Mouse (Mus musculus) CH12F3 (cell line): Measurements from ENCODE around the gene Rpl19.

ENCODE experiments used
- in situ Hi-C: fragments of 300-500 bp; cut with MboI; formaldehyde crosslinking; loops from 2 replicates; pipeline ENCODE4 v1.14.3; 2020; ENCODE audit warnings: low sequenced_read_pairs

Rpl19 gene

GRCm38 (mm10) chr11:97998074-97998793, 28.3 kb upstream of the Rpl19 start:
- in situ Hi-C loops: no loop called here

DNA sequence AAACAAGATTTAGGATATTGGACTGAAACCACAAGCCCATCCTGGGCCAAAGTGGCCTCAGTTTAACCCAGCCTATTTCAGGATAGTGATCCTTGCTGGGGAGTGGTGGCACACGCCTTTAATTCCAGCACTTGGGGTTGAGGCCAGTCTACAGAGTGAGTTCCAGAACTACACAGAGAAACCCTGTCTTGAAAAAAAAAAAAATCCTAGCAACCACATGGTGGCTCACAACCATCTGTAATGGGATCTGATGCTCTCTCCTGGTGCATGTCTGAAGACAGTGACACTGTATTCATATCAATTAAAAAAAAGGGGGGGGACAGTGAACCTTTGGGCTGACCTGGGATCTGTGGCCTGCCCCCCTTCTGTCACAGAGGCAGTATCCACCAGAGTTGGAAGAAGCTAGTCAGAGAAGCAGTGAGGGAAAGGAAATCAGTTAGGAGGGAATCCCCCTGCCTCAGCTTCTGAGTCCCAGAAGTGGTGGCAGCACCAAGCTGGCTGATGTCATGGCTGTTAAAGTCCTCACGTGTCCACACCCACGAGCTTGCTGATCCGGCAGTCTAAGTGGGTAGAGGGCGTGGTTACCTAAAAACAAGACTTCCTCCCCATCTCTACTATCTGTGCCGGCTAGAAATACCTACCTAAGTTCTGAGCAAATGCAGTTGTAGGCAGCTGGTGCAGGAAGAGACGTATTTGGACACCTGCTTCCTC, 27.5 kb upstream of the Rpl19 start:
- in situ Hi-C loops: no loop called here

DNA sequence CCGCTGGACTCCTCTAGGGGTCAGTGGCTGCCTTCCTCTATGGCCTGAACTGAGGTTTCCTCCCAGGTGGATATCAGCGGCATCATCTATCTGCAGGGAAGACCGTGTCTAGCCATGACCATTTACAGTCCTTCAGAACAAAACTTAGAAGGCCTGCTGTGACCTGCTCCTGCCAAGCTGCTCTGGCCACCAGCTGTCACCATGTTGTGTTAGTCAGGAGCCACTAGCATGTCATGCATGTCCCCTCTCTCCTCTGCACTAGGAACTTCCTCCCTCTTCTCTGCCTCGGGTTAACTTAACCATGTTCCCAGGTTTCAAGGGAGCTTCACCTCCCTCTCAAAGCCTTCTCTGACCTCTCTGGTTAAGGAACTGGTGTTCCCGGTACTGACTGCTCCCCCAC, 26.8 kb upstream of the Rpl19 start:
- in situ Hi-C loops: no loop called here

DNA sequence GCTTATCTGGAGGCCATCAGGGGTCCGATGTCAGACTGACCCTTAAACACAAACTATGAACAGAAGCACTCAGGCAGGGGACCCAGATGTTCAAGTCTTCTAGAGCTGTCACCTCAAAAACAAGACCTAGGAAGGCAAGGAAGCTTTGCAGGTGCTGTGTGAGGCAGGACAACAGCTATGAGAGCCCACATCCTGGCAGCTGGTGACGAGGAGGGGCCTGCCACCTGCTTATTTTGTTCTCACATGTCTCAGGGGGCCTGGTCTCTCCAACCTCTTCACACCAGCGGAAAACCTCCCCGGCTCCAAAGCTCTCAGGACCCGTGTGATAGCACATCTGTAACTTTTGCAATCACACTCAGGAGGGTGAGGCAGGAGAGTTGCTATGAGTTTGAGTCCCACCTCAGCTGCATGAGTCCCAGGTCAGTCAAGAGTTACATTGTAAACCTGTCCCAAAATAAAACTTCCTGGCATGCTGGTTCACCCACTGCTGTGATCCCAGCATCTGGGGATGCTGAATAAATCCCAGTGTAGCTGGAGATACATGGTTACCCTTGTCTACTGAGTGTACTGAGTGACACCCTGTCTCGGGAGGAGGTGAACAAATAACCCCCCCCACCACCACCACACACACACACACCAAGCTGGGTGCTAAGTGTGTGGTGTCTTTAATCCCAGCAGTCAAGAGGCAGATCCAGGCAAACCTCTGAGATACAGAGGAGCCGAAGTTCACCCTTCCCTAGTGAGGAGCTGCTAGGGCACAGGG, 26.0 kb upstream of the Rpl19 start:
- in situ Hi-C loops: no loop called here

- in situ Hi-C loops: no loop called here
These were observed 25.1 kb upstream of the Rpl19 start for GRCm38 (mm10) chr11:98001351-98001824.

DNA sequence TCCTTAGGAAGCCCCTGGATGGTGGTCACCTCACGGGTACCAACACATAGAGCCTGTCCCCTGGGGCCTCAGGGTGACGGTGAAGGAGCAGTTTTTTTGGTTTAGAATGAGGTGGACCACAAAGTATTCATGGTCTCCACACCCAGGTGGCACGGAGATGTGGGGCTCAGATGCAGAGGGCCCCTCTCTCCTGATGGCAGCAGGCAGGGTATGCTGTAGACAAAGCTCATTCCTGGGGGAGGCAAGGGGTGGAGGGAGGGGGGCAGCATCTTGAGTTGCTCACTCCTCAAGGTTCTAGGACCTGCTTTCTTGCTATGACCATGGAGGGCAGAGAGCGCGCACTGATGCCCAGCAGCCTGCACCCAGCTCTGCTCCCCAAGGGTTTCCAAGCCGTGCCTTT, 24.5 kb upstream of the Rpl19 start:
- in situ Hi-C loops: no loop called here

GRCm38 (mm10) chr11:98002627-98003026, 23.9 kb upstream of the Rpl19 start:
- in situ Hi-C loops: no loop called here

DNA sequence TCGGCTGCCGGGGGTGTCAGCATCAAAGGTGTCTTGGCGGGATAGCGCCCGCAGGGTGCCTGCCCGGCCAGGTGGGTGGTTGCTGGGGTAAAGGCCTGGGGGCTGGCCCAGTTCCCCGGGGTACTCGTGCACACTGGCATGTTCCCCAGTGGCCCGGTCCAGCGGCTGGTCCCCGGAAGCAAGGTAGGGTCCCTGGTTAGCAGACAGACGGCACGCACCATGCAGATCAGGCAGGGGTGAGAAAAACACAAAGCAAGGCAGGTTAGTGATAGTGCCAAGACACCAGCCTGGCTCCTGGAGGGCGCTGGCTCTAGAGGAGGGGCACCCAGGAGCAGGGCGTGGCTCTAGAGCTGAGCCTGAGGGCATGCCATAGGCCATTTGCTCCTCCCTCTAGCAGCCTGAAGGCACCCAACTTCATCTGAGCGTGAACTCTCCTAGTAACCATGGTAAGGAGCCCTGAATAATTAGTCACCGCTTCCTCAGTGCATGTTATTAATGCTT, 23.3 kb upstream of the Rpl19 start:
- in situ Hi-C loops: no loop called here

DNA sequence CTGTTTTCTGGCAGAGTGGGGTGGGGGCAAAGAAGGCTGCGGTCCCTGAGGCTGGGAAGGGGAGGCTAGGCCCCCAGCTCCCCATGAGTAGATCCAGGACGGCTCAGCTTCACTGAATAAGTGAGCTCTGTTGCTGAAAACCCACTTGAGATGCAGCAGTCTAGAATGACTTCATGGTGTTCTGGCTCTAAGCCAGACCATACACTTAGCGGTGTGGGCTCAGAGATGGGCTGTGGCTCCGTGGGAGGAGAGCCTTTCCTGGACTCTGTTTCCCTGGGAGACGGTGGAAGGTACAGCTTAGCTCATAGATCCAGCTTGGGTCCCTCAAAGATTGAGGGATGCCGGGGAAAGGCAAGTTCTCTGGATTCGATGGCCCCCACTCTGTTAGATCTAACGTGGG, 22.3 kb upstream of the Rpl19 start:
- in situ Hi-C loops: no loop called here

DNA sequence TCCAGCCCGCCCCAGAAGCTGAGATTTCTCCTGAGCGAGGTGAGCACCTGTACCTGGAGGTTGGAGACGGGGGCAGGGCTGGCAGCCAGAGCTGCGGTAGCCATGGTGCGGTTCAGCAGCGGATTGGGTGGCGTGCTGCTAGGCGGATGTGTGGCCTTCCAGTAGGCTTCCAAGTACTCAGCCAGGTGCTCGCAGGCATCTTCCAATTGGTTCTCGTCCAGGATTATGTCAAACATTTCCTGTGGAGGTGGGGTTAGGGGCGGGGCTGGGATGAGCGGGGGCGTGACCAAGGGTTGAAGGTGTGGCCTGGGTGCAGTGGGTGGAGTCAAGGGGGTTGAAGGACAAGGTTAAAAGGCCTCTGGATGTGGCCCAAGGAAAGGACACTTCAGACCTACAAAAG, 21.4 kb upstream of the Rpl19 start:
- in situ Hi-C loops: no loop called here

GRCm38 (mm10) chr11:98005686-98006085, 20.8 kb upstream of the Rpl19 start:
- in situ Hi-C loops: no loop called here

DNA sequence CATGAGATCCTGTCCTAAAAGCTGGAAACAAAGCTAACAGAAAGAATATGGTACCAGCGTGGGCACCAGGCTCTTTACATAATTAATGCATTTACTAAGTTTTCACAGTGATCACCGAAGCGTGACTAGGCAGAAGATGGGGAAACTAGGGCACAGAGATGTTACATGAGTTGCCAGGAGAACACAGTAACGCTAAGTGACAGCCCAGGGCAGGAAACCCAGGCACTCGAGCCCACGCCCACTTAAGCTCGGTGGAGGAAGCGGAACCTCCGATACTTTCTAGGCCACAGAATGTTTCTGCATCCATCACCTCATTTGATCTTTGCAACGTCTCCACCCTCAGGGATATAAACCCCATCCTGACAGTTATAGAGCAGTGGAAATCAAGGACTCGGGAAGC, 18.4 kb upstream of the Rpl19 start:
- in situ Hi-C loops: no loop called here

DNA sequence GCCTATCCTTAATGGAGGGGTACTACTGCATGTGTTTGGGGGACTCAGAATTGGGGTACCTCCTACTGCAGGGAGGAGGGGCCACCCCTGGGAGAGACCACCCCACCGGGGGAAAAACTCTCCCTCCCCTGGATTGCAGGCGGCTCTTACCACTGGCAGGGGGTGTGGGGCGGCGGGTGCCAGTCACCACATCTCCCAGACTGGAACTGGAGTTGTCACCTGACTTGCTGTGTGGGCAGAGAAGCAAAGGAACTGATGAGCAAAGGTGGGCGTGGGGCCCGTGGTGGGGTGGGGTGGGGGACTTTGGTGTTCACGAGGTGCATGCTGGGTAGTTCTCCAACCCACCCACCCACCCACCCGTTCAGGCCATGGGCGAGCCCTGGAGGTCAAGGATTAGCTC, 14.8 kb upstream of the Rpl19 start:
- in situ Hi-C loops: no loop called here

DNA sequence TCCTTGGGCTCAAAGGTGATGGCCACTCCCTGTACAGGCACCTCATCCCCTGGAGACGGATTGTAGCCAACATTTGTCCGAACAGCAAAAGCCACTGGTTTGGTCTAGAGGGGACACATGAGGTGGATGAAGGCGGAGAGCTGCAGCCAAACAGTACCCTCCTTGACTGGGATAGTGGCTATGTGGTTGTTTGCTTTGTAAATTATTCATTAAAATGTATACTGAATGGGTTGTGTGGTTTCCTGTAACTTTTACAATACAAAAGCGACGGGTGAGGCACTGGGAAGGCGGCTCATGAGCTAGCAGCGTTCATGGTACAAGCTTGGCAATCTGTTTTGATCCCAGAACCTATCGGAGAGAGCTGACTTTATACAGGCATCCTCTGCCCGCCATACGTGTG, 13.7 kb upstream of the Rpl19 start:
- in situ Hi-C loops: no loop called here

- in situ Hi-C loops: no loop called here
These were observed 10.3 kb upstream of the Rpl19 start for GRCm38 (mm10) chr11:98016177-98016576.

GRCm38 (mm10) chr11:98016824-98017223, 9.7 kb upstream of the Rpl19 start:
- in situ Hi-C loops: no loop called here

DNA sequence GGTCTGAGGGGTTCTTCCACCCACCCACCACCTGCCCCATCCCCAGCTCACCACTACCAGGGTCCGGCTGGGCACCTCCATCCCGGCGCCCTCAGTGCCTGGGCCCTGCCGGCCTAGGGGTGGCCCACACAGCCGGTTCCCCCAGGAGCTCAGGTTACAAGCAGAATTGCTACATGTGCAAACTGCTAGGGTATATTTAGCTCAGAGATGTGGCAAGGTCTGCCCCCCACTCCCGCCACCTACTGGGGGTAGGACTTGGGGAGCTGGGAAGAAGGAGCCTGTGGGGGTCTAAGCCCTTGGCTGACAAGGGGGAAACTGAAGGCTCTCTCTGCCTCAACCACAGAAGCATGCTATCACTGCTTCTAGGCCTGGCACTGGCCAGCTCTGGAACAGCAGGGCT, 8.3 kb upstream of the Rpl19 start:
- in situ Hi-C loops: no loop called here

DNA sequence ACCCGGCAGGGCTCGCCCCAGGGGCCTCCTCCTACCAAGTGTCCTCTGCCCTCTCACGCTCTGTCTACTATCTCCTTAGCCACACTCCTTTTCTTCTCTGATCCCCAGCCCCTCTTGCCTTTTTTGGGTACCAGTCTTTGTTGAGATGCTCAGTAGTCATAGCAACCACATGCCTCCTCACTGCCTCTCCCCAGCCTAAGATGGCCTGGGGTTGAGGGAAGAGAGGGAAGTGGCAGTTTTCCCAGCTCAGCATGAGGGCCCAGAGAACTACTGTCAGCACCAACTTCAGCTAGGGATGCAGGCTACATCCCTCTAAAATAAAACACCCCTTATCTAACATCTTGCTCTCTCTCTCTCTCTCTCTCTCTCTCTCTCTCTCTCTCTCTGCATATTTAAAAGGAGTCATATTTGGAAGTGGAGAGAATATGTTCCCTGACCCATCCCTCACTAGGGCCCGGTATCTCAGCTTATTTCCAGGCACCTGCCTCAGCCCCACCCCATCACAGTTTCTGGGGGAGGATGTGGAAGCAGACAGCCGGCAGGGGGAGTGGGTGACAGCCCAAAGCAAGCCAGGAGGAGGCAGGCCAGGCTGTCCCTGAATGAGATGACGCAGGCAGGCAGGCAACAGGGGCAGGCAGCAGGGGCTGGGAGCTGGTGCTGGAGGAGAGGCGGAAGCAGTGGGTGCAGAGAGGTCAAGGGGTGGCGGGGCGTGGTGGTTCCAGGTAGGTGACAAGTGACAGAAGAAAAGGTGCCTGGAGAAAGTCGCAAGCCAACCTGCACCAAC, 7.5 kb upstream of the Rpl19 start:
- in situ Hi-C loops: no loop called here

- in situ Hi-C loops: no loop called here
These were observed 6.5 kb upstream of the Rpl19 start for GRCm38 (mm10) chr11:98019883-98020610.

DNA sequence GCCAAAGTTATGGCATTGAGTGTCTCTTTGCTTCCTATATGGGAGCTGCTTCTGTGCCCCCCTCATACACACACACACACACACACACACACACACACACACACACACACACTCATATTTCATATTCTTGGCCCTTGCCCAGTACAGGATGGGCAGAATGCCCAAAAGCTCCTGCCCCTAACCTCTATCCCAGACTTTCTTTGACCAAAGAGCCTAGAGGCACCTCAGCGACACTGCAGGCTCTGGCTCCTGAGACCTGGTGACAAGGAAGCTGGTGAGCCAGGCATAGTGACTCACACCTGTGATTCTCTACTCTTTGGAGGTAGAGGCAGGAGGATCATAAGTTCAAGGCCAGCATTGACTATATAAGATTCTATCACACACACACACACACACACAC, 5.8 kb upstream of the Rpl19 start:
- in situ Hi-C loops: no loop called here
